Mouse (Mus musculus) spleen, postnatal 14 days (tissue): ENCODE data around the gene Fam78a.
"Not testable (repeated sequence)": the region's sequence is repeated elsewhere in the genome, so short reads cannot be mapped to it uniquely, and the experiment has no call there.

ENCODE experiments used
- DNase-seq, 2 experiments: peaks; one replicate each; pipeline ENCODE4 v3.0.0; 2021 to 2022; ENCODE audit warnings: low spot score in 2 of 2

Gene Fam78a

DNA sequence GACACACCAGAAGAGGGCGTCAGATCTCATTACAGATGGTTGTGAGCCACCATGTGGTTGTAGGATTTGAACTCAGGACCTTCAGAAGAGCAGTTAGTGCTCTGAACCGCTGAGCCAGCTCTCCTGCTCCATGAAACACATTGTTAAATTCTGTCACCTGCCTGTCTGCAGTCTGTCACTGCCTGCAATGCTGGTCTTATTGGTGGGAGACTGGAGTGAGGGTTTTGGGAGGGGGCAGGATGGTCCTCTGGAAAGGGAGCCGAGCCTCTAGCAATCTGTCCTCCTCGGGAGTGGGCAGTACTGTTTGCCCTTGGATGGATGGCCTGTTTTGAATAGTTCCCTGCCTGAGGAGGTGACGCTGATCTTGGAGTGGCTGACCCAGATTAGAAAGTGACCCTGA is 40.8 kb downstream of the Fam78a start:
- DNase-seq, result no peak

DNA sequence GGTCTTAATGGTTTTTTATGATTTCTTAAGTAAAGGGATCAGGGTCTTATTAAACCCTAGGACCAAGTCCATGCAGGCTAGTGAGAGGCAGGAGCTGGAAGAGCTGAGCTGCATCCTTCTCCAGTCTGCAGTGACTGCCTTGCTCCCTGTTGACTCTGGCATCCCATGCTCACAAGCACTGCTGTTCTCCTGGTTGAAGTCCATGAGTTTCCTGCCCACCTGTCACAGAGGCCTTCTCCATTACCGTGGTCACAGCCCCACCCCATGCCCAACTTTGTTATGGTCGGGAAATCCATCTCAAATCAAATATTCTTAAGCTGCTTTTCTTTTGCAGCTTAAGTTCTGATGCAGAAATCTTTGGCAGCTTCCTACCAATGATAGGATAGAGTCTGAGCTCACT is 43.6 kb downstream of the Fam78a start:
- no peak for DNase-seq

DNA sequence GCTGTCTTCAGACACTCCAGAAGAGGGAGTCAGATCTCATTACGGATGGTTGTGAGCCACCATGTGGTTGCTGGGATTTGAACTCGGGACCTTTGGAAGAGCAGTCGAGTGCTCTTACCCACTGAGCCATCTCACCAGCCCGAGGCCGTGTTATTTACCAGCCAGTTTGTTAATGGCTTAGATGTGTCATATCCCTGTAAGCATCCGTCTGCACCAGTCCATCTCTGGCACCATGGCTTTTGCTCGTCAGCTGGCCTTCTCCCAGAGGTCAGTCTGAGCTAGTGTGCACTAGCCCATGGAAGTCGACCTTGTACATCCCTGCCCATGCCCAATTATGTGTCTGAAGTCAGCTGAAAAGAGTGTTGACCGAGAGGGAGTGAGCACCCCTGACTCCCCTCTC is 44.0 kb downstream of the Fam78a start:
- not testable (repeated sequence) for DNase-seq

DNA sequence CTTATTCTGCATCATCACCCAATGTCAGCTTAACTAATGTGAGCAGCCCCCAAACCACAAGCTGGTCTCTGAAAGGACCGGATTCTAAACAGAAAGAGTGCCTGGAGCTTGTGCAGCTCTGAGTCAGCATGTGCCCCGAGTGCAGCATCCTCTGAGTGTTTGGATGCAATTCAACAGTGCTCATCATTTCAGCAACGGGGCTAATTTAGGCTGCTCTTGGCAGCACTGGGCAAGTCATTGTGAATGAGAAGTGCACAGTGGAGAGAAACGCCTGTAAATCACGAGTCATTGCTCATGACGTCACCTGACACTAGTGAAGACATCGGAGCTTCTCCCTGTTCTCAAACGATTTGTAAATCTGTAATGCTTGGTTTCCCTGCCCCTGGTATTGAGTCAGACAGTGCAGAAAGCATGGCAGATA is 46.0 kb downstream of the Fam78a start:
- no peak for DNase-seq

DNA sequence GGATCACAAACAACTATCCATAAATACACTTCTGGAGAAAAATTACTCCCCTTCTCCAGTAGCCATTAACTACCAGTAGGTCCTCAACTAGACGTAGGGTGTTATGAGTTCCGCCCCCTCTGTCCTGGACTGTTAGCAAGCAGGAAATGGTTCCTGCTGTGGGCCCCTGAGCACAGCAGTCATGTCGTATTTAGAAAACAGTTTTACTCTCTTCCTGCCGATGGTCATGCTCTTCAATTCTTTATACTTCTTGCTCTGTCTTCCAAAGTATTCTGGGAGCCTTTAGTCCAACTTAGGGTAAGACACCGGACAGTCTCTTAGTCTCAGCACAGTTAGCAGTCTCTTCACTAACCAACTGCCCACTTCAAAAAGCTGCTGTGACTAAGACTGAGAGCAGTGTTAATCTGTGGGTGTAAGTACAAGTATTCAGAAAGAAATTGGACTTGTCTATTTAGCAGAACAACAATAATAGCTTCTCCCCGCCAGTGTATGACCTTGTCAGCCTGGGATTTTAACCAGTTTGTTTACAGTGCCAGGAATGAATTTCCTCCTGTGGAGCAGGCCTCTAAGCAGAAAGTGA is 47.3 kb downstream of the Fam78a start:
- no peak for DNase-seq

DNA sequence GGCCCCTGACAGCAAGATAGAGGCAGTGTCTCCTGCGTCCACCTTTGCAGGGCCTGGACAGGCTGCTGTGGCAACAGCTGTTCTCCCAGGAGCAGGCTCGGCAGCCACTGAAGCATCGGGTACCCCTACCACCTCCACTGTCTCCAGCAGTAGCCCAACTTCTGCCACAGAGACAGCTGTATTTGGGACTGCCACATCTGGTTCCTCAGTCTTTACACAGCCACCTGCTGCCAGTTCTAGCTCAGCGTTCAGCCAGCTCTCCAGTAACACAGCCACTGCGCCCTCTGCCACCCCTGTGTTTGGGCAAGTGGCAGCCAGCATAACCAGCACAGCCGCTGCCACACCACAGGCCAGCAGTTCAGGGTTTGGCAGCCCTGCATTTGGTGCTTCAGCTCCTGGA is 50.5 kb downstream of the Fam78a start:
- DNase-seq, result no peak

DNA sequence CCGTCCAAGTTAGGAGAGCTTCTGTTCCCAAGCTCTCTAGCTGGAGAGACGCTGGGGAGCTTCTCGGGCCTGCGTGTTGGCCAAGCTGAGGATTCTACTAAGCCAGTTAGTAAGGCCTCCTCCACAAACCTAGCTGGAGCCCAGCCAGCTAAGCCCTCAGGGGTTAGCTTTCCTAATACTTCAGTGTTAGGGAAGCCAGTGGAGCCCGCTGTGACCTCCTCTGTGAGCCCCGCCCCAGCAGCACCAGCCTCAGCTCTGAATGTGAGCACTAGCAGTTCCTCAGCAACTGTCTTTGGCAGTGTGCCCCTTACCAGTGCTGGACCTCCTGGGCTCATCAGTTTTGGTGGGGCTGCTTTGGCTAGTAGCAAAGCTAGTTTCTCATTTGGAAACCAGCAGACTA is 51.2 kb downstream of the Fam78a start:
- DNase-seq, result no peak

DNA sequence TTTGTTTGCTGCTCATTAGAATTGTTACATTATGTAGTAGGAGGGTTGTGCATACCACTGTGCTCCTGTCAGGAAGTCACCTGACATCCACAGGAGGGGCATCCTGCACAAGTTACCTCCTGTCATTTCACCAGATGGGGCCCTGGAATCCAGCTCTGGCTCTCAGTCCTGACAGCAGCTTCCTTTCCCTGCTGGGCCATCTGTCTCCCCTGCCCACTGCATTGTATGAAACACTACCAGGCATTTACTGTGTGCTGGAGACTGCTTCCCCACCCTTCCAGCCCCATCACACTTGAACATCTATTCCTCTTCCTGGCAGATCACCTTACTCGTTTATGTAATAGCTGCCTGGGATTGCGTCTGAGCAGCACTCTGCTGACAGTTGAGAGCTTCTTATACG is 55.0 kb downstream of the Fam78a start:
- DNase-seq, result no peak

DNA sequence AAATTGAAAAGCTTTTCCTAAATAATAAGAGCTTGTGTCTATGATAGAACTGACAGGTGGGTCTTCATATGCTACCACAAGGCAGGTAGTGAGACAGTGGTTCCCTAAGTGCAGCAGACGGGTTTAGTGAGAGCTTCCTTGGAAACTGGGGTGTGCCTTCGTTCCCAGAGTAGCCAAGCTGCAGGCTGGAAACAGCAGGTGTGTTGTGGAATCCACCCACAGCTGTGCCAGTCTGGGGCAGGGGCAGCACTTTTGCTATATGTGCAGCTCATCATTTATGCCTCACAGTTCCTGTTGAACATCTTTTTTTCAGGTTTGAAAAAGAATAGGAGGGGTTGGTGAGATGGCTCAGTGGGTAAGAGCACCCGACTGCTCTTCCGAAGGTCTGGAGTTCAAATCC is 60.3 kb downstream of the Fam78a start:
- no peak for DNase-seq

DNA sequence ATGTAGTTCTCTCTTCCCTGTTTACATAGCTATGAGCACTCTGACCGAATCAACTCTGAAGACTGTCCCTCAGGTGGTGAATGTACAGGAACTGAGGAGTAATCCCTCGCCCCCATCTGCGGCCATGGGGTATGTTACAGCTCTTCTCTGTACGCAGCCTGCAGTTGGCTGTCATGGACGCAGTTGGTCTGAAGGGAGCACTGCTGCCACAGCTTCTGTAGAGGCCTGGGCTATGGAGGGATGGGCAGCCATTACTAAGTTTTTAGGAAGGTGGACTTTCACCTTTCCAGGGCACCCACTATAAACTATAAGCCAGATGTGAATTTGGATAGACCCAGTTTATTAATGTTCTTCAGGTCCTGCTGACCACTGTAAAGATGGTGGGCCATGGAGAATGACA is 64.4 kb downstream of the Fam78a start:
- no peak for DNase-seq

DNA sequence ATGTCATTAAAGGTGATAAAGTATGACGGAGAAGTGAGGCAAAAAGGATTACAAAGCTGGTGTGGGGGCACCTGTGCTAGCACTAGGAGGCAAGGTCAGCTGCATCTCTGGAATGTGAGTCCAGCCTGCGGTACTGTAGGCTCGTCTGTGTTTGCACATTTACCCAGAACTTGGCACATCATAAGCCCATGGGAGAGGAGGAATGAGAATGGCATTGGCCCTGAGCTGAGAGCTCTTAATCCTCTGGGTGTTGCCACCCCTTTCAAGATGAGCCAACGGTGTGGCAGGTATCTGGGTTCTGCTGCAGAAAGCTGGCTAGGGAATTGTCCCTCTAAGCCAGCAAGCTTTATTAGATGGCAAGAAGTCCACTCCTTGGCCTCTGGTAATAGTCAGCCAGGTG is 65.0 kb downstream of the Fam78a start:
- no peak for DNase-seq

DNA sequence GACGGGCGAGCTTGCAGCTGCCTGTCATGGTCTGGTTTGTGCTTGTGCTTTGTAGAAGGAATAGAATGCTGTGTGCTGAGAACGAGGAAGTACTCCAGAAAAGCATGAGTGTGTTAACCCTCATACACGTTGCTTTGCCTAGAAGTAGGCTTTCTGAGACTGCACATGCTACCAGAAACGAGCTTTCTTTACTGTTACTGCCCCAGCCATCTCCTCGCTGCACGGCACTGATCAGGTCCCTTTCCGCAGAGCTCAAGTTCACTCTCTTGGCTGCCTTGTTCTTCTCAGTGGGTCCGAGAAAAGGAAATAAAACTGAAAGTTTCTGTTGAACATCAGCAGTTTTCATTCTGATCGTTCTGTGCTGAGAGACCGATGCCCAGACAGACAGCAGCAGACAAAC is 75.9 kb downstream of the Fam78a start:
- DNase-seq, result no peak

DNA sequence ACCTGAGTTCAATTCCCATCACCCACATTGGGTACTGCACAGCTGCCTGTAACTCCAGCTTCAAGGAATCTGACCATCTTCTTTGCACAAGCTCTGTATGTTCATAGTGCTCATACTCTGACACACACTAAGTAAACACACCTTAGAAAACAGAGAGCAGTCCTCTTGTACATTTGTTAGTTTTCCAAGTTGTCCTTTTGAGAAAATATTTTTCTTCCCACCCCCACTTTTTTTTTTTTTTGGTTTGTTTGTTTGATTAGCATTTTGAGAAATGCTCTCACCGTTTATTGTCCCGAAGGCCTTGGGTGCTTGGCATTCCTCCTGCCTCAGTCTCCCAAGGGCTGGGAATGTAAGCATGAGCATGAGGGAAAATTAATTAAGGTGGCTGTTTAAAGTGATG is 76.3 kb downstream of the Fam78a start:
- DNase-seq, result no peak
